Mouse (Mus musculus) stomach, postnatal 0 days (tissue): ENCODE data around the gene Arl6ip5.
A peak's percentile ranks its signal among the peaks of the same experiment; 100 is the strongest.

Experiments used
- CTCF ChIP-seq: IDR thresholded peaks from 2 replicates; pipeline ENCODE4 v1.5.1; 2016; ENCODE audit warnings: antibody characterized with exemption, low read depth, mild to moderate bottlenecking, moderate library complexity
- EP300 ChIP-seq: optimal IDR thresholded peaks from 2 replicates; pipeline ENCODE3; 2016; ENCODE audit warnings: antibody characterized with exemption

- TF ChIP-seq EP300: no peak
- peak; percentile 19; the same call in 1 of the 2 replicates for TF ChIP-seq CTCF
Measured at GRCm38 (mm10) chr6:97209201-97209600, 1.3 kb upstream of the Arl6ip5 start.
